Mouse (Mus musculus): Measurements from ENCODE around the gene Ndufaf2. TPM values are rescaled to one million over a fixed set of nuclear protein-coding genes. Genes with fewer than 3 reads are reported as not detected.

The Ndufaf2 gene
- polyA plus RNA-seq, 1 experiment from 2014 or later = 79.7 TPM

DNA sequence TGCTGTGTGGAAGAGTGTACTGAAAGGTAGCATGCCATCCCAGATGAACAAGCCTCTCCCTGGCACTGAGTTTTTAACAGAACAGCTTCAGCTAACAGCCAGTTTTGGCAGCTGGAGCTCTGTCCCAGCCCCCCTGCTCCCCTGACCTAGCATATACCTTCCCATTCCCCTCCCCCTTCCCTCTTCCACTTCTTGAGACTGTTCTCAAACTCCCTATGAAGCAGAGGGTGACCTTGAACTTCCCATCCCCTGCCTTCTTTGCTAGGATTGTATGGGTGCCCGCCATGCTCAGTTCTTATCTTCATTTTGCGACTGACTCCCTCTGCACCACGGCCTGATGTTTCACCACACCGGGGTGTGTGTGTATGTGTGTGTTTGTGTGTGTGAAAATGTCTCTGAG lies 195.7 kb downstream of the Ndufaf2 start:
- ATAC-seq (ENCODE audit: insufficient read depth) (peak; percentile 23; the same call in 1 of the 2 replicates), DNase-seq (no peak)
- H3K4me3 ChIP-seq (ENCODE audit: low read depth, low read length) = no peak overlapping the region
- H3K4me1 ChIP-seq (ENCODE audit: insufficient read depth) = no peaks in the 10 kb centered on the region
- H3K27ac ChIP-seq (ENCODE audit: low read depth) = no peak overlapping the region
- H3K27me3 ChIP-seq (ENCODE audit: insufficient read depth, low read length) = no peaks in the 10 kb centered on the region
- TF ChIP-seq CTCF (IDR thresholded peaks at IDR 0.05; ENCODE audit: low read depth) = no peak
- H3K9me3 ChIP-seq (ENCODE audit: low read depth, low read length) = no peaks in the 10 kb centered on the region
- no peak overlapping the region for H3K9ac ChIP-seq
- no peak overlapping the region for H3K4me2 ChIP-seq
- no peaks in the 10 kb centered on the region for H3K36me3 ChIP-seq (ENCODE audit: insufficient read depth)
- WGBS = 57% methylated on average over 4 of the region's 4 CpGs

DNA sequence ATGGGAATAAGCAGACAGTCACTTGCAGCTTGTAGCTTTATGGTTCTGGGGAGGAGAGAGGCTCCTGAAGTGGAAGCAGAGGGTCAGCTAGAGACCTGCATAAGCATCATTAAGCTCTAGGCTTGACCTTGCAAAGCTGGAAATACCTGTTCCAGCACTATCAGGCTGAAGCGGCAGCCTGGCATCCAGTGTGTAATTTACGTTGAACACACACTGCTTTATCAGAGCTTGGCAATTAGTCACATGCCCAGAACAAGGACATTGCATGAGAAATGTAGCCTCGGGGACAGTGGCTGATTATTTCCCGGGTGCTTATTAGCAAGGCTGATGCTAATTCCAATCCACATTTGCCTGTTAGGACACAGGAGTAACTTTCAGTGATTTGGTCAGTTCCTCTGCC lies 196.5 kb downstream of the Ndufaf2 start:
- WGBS = 36% methylated on average over 4 of the region's 4 CpGs
- no peak for TF ChIP-seq CTCF (IDR thresholded peaks at IDR 0.05; ENCODE audit: low read depth)
- H3K4me1 ChIP-seq (ENCODE audit: insufficient read depth) = no peaks in the 10 kb centered on the region
- no peak overlapping the region for H3K4me3 ChIP-seq (ENCODE audit: low read depth, low read length)
- ATAC-seq (ENCODE audit: insufficient read depth) = peak; percentile 55; the same call in 1 of the 2 replicates
- peak; percentile 63 for DNase-seq
- H3K9ac ChIP-seq = no peak overlapping the region
- no peak overlapping the region for H3K4me2 ChIP-seq
- no peaks in the 10 kb centered on the region for H3K9me3 ChIP-seq (ENCODE audit: low read depth, low read length)
- H3K27ac ChIP-seq (ENCODE audit: low read depth) = no peak overlapping the region
- no peaks in the 10 kb centered on the region for H3K27me3 ChIP-seq (ENCODE audit: insufficient read depth, low read length)
- no peaks in the 10 kb centered on the region for H3K36me3 ChIP-seq (ENCODE audit: insufficient read depth)

DNA sequence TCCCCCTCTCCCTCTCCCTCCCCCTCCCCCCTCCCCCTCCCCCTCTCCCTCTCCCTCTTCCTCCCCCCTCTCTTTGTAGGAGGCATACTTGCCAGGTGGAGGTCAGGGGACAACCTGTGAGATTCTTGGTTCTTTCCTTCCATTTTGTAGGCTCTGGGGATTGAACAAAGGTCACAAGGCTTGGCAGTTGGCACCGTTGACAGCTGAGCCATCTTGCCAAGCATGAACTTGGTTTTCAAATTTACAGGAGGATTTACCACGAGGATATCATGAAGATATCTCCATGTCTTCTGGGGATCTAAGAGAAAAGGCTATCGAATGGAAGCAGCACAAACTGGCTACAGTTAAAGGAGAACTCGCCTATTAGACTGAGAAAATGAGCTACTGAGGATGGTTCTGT lies 196.9 kb downstream of the Ndufaf2 start:
- TF ChIP-seq CTCF (IDR thresholded peaks at IDR 0.05; ENCODE audit: low read depth) = no peak
- ATAC-seq (ENCODE audit: insufficient read depth) = no peak

DNA sequence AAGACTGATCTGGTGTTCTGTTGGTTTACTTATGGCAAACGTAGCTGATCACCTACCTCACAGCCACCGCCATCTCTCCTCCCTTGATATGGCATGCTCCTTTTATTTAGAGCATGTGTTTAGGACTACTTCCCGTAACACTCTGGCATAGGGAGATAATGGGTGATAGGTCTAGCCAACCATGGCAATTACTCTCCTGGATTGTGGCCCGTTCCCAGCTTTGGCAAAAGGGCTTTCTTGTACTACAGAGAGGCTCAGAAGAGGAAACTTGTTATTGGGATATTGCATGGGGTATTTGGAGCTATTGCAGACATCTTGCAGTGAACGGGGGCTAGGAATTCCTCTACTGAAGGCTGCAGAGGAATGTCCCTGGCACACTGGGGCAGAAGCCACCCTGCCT lies 197.9 kb downstream of the Ndufaf2 start:
- Histone ChIP-seq H3K4me2 (no peak overlapping the region), H3K9ac (no peak overlapping the region), H3K9me3 (ENCODE audit: low read depth, low read length) (no peaks in the 10 kb centered on the region), H3K4me3 (ENCODE audit: low read depth, low read length) (no peak overlapping the region), H3K27ac (ENCODE audit: low read depth) (no peak overlapping the region), H3K4me1 (ENCODE audit: insufficient read depth) (peaks cover 3% of the 10 kb centered on the region; the same call in 1 of the 2 replicates), H3K36me3 (ENCODE audit: insufficient read depth) (no peaks in the 10 kb centered on the region), H3K27me3 (ENCODE audit: insufficient read depth, low read length) (no peaks in the 10 kb centered on the region)
- ATAC-seq (ENCODE audit: insufficient read depth) = no peak
- 83% methylated on average over 5 of the region's 5 CpGs for WGBS
- no peak for DNase-seq
- no peak for TF ChIP-seq CTCF (IDR thresholded peaks at IDR 0.05; ENCODE audit: low read depth)

More for the DNA sequence above, 196.9 kb downstream of the Ndufaf2 start:
- Histone ChIP-seq H3K9ac (no peak overlapping the region), H3K27ac (ENCODE audit: low read depth) (no peak overlapping the region), H3K27me3 (ENCODE audit: insufficient read depth, low read length) (no peaks in the 10 kb centered on the region), H3K4me1 (ENCODE audit: insufficient read depth) (no peaks in the 10 kb centered on the region), H3K36me3 (ENCODE audit: insufficient read depth) (no peaks in the 10 kb centered on the region), H3K9me3 (ENCODE audit: low read depth, low read length) (no peaks in the 10 kb centered on the region), H3K4me3 (ENCODE audit: low read depth, low read length) (no peak overlapping the region), H3K4me2 (no peak overlapping the region)
- WGBS = 59% methylated on average over 4 of the region's 4 CpGs
- no peak for DNase-seq

DNA sequence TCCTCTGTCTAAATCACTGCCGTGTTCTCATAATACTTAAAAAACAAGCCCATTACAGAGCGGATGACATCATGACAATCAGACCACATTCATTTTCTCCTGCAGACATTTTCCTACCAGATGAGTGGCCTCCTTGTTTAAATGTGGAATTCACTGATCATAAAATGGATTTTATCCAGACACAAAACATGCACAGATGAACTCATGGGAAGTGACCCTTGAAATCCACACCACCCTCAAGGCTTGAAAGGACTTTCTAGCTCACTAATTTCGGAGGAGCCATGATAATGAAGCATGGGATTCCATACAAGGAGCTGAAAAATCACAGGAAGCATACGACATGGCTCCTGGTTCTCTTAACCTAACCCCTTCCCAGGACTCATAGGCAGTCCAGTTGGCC lies 198.5 kb downstream of the Ndufaf2 start:
- DNase-seq = no peak
- H3K9me3 ChIP-seq (ENCODE audit: low read depth, low read length) = no peaks in the 10 kb centered on the region
- H3K4me2 ChIP-seq = no peak overlapping the region
- no peaks in the 10 kb centered on the region for H3K27me3 ChIP-seq (ENCODE audit: insufficient read depth, low read length)
- H3K9ac ChIP-seq = no peak overlapping the region
- no peak overlapping the region for H3K27ac ChIP-seq (ENCODE audit: low read depth)
- WGBS = 79% methylated on average over 4 of the region's 4 CpGs
- H3K36me3 ChIP-seq (ENCODE audit: insufficient read depth) = no peaks in the 10 kb centered on the region
- peaks cover 5% of the 10 kb centered on the region for H3K4me1 ChIP-seq (ENCODE audit: insufficient read depth)
- no peak for ATAC-seq (ENCODE audit: insufficient read depth)
- H3K4me3 ChIP-seq (ENCODE audit: low read depth, low read length) = no peak overlapping the region
- TF ChIP-seq CTCF (IDR thresholded peaks at IDR 0.05; ENCODE audit: low read depth) = no peak

DNA sequence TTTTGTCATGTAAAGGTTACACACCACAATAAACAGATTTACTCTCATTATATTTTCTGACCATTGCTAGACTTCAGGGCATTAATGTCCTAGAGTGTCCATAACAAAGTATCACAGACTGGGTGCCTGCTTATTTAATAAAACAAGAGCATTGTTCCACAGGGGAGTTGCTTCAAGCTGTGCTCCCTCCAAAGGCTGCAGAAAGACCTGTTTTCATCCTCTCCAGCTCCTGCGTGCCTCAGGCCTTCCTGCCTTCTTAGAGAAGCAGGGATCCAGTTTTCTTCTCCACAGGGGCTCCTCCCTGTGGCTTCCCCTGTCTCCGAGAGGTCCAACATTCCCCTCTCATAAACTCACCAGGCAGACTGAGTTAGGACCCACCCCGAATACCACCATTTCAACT lies 202.2 kb downstream of the Ndufaf2 start:
- ATAC-seq (ENCODE audit: insufficient read depth) (no peak), DNase-seq (no peak)

DNA sequence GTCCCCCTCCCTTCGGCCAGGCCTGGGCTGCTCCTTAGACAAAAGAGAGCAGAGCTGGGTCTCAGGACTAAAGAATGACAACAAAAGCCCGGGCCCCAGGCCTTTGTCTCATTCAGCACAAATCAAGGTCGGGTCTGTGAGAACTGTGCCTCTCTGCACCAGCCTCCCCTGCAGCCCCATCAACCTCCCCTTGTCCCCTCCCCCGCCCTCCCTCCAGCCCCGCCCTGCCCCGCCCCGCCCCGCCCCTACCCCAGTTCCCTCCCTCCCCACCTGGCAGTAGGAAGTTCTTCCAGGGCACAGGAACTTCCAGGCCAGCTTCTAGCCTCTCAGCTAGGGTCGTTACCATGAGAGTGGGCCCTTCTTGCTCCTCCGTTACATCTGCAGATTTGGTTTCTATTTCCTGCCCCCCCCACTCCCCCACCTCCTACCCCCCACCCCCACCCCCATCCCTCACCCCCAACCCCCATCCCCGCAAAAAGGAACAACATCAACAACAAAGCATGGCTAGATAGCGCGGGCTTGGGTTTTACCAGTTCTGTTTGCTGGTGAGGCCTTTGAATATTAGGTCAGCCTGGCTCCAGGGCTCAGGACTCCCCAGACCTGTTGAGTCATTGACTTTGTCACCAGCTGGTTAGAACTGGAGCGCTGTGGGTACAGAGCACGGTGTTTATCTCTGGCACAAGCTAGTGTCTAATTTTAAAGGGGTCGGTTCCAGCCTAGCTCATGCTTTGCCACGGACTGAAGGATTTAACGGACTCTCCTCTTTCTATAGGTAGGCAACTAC lies 202.9 kb downstream of the Ndufaf2 start:
- DNase-seq (peak; percentile 35), ATAC-seq (ENCODE audit: insufficient read depth) (peak; percentile 63)
- no peaks in the 10 kb centered on the region for H3K9me3 ChIP-seq (ENCODE audit: low read depth, low read length)
- peaks cover 10% of the 10 kb centered on the region for H3K4me1 ChIP-seq (ENCODE audit: insufficient read depth)
- H3K9ac ChIP-seq = no peak overlapping the region
- 32% methylated on average over 13 of the region's 18 CpGs for WGBS
- peak overlapping the region; percentile 16; the same call in 1 of the 2 replicates for H3K27ac ChIP-seq (ENCODE audit: low read depth)
- no peaks in the 10 kb centered on the region for H3K36me3 ChIP-seq (ENCODE audit: insufficient read depth)
- H3K27me3 ChIP-seq (ENCODE audit: insufficient read depth, low read length) = no peaks in the 10 kb centered on the region
- TF ChIP-seq CTCF (IDR thresholded peaks at IDR 0.05; ENCODE audit: low read depth) = no peak
- H3K4me3 ChIP-seq (ENCODE audit: low read depth, low read length) = no peak overlapping the region
- H3K4me2 ChIP-seq = peak overlapping the region; percentile 12; the same call in 1 of the 2 replicates

More for the DNA sequence above, 202.2 kb downstream of the Ndufaf2 start:
- Histone ChIP-seq H3K4me1 (ENCODE audit: insufficient read depth) (peaks cover 10% of the 10 kb centered on the region), H3K4me3 (ENCODE audit: low read depth, low read length) (no peak overlapping the region), H3K27ac (ENCODE audit: low read depth) (peak overlapping the region; percentile 16; the same call in 1 of the 2 replicates), H3K36me3 (ENCODE audit: insufficient read depth) (no peaks in the 10 kb centered on the region), H3K27me3 (ENCODE audit: insufficient read depth, low read length) (no peaks in the 10 kb centered on the region), H3K4me2 (no peak overlapping the region), H3K9ac (no peak overlapping the region), H3K9me3 (ENCODE audit: low read depth, low read length) (no peaks in the 10 kb centered on the region)
- TF ChIP-seq CTCF (IDR thresholded peaks at IDR 0.05; ENCODE audit: low read depth) = no peak
- 28% methylated on average over 3 of the region's 3 CpGs for WGBS

Measured in lung, embryonic 14.5 days (tissue).